Mouse (Mus musculus): ENCODE measurements around the gene Clcf1. TPM values are rescaled to one million over a fixed set of nuclear protein-coding genes. Genes with fewer than 3 reads are reported as not detected.

Gene Clcf1
- polyA plus RNA-seq, 1 experiment: 0.40 TPM

- no peak for TF ChIP-seq POLR2A (IDR thresholded peaks at IDR 0.05; ENCODE audit: borderline replicate concordance, low read depth, low read length)
- no peak for TF ChIP-seq CTCF (IDR thresholded peaks at IDR 0.05; ENCODE audit: low read depth, low read length)
- peak overlapping the region; percentile 67 for H3K27ac ChIP-seq (ENCODE audit: insufficient read depth, low read depth, low read length)
- peak overlapping the region; percentile 96 for H3K4me3 ChIP-seq (ENCODE audit: insufficient read depth, low read length)
- peaks cover 21% of the 10 kb centered on the region for H3K4me1 ChIP-seq (ENCODE audit: control insufficient read depth, insufficient read depth, low read length)
These were observed 21.6 kb upstream of the Clcf1 start for GRCm38 (mm10) chr19:4192251-4192985.

GRCm38 (mm10) chr19:4193129-4193528, 20.9 kb upstream of the Clcf1 start:
- TF ChIP-seq CTCF (IDR thresholded peaks at IDR 0.05; ENCODE audit: low read depth, low read length) (no peak), POLR2A (IDR thresholded peaks at IDR 0.05; ENCODE audit: borderline replicate concordance, low read depth, low read length) (no peak)
- H3K4me3 ChIP-seq (ENCODE audit: insufficient read depth, low read length): peak overlapping the region; percentile 96
- no peak overlapping the region for H3K27ac ChIP-seq (ENCODE audit: insufficient read depth, low read depth, low read length)
- H3K4me1 ChIP-seq (ENCODE audit: control insufficient read depth, insufficient read depth, low read length): peaks cover 21% of the 10 kb centered on the region

- TF ChIP-seq POLR2A (IDR thresholded peaks at IDR 0.05; ENCODE audit: borderline replicate concordance, low read depth, low read length) (no peak), CTCF (IDR thresholded peaks at IDR 0.05; ENCODE audit: low read depth, low read length) (no peak)
- Histone ChIP-seq H3K4me1 (ENCODE audit: control insufficient read depth, insufficient read depth, low read length) (peaks cover 21% of the 10 kb centered on the region), H3K27ac (ENCODE audit: insufficient read depth, low read depth, low read length) (no peak overlapping the region), H3K4me3 (ENCODE audit: insufficient read depth, low read length) (no peak overlapping the region)
These were observed 19.9 kb upstream of the Clcf1 start for GRCm38 (mm10) chr19:4194021-4194724.

GRCm38 (mm10) chr19:4194776-4195650, 19.0 kb upstream of the Clcf1 start:
- H3K27ac ChIP-seq (ENCODE audit: insufficient read depth, low read depth, low read length): no peak overlapping the region
- H3K4me1 ChIP-seq (ENCODE audit: control insufficient read depth, insufficient read depth, low read length): peaks cover 22% of the 10 kb centered on the region
- TF ChIP-seq POLR2A (IDR thresholded peaks at IDR 0.05; ENCODE audit: borderline replicate concordance, low read depth, low read length) (no peak), CTCF (IDR thresholded peaks at IDR 0.05; ENCODE audit: low read depth, low read length) (no peak)
- no peak overlapping the region for H3K4me3 ChIP-seq (ENCODE audit: insufficient read depth, low read length)

GRCm38 (mm10) chr19:4196048-4196447, 18.0 kb upstream of the Clcf1 start:
- no peak overlapping the region for H3K4me3 ChIP-seq (ENCODE audit: insufficient read depth, low read length)
- H3K4me1 ChIP-seq (ENCODE audit: control insufficient read depth, insufficient read depth, low read length): peaks cover 25% of the 10 kb centered on the region
- TF ChIP-seq POLR2A (IDR thresholded peaks at IDR 0.05; ENCODE audit: borderline replicate concordance, low read depth, low read length): no peak
- no peak for TF ChIP-seq CTCF (IDR thresholded peaks at IDR 0.05; ENCODE audit: low read depth, low read length)
- no peak overlapping the region for H3K27ac ChIP-seq (ENCODE audit: insufficient read depth, low read depth, low read length)

- H3K4me1 ChIP-seq (ENCODE audit: control insufficient read depth, insufficient read depth, low read length): peaks cover 20% of the 10 kb centered on the region
- H3K27ac ChIP-seq (ENCODE audit: insufficient read depth, low read depth, low read length): no peak overlapping the region
- no peak for TF ChIP-seq POLR2A (IDR thresholded peaks at IDR 0.05; ENCODE audit: borderline replicate concordance, low read depth, low read length)
- no peak for TF ChIP-seq CTCF (IDR thresholded peaks at IDR 0.05; ENCODE audit: low read depth, low read length)
- H3K4me3 ChIP-seq (ENCODE audit: insufficient read depth, low read length): no peak overlapping the region
These were observed 17.5 kb upstream of the Clcf1 start for GRCm38 (mm10) chr19:4196548-4196947.

- Histone ChIP-seq H3K4me1 (ENCODE audit: control insufficient read depth, insufficient read depth, low read length) (peaks cover 24% of the 10 kb centered on the region), H3K27ac (ENCODE audit: insufficient read depth, low read depth, low read length) (no peak overlapping the region), H3K4me3 (ENCODE audit: insufficient read depth, low read length) (no peak overlapping the region)
- TF ChIP-seq CTCF (IDR thresholded peaks at IDR 0.05; ENCODE audit: low read depth, low read length) (no peak), POLR2A (IDR thresholded peaks at IDR 0.05; ENCODE audit: borderline replicate concordance, low read depth, low read length) (no peak)
These were observed 16.9 kb upstream of the Clcf1 start for GRCm38 (mm10) chr19:4197180-4197579.

- no peak for TF ChIP-seq CTCF (IDR thresholded peaks at IDR 0.05; ENCODE audit: low read depth, low read length)
- no peak for TF ChIP-seq POLR2A (IDR thresholded peaks at IDR 0.05; ENCODE audit: borderline replicate concordance, low read depth, low read length)
- Histone ChIP-seq H3K27ac (ENCODE audit: insufficient read depth, low read depth, low read length) (peak within 1 kb of the TSS; percentile 52), H3K4me3 (ENCODE audit: insufficient read depth, low read length) (peak within 1 kb of the TSS; percentile 70), H3K4me1 (ENCODE audit: control insufficient read depth, insufficient read depth, low read length) (peaks cover 31% of the 10 kb centered on the region)
These were observed 12.6 kb upstream of the Clcf1 start, which contains the start of gene Rad9a for GRCm38 (mm10) chr19:4201291-4201909. Gene Rad9a, minus strand, starts transcription at chr19:4201662.

GRCm38 (mm10) chr19:4202149-4202548, 11.9 kb upstream of the Clcf1 start:
- TF ChIP-seq CTCF (IDR thresholded peaks at IDR 0.05; ENCODE audit: low read depth, low read length): no peak; the same call in 1 of the 2 replicates
- TF ChIP-seq POLR2A (IDR thresholded peaks at IDR 0.05; ENCODE audit: borderline replicate concordance, low read depth, low read length): no peak
- Histone ChIP-seq H3K27ac (ENCODE audit: insufficient read depth, low read depth, low read length) (peak overlapping the region; percentile 52), H3K4me3 (ENCODE audit: insufficient read depth, low read length) (peak overlapping the region; percentile 70), H3K4me1 (ENCODE audit: control insufficient read depth, insufficient read depth, low read length) (peaks cover 31% of the 10 kb centered on the region)
